Mouse (Mus musculus) neural tube, embryonic 13.5 days (tissue): ENCODE results near the gene Myo6. TPM values are rescaled to one million over a fixed set of nuclear protein-coding genes. Genes with fewer than 3 reads are reported as not detected.

Experiments used
- ATAC-seq: fragments of 200-750 bp; cut with Nextera tagmentation; 2 replicates; pipeline ENCODE4 v1.8.0; 2017; ENCODE audit warnings: low read depth, mild to moderate bottlenecking, moderate TSS enrichment, moderate library complexity
- H3K27ac ChIP-seq: fragments of 300-500 bp; sonication (generic); replicated peaks from 2 replicates; pipeline ENCODE4 v1.5.1; 2015; ENCODE audit warnings: moderate library complexity, mild to moderate bottlenecking, inconsistent platforms
- H3K27me3 ChIP-seq: fragments of 300-500 bp; sonication (generic); 2 replicates; pipeline ENCODE4 v1.6.1; 2015; ENCODE audit warnings: mild to moderate bottlenecking, inconsistent platforms
- H3K36me3 ChIP-seq: fragments of 300-500 bp; sonication (generic); 2 replicates; pipeline ENCODE4 v1.6.1; 2015; ENCODE audit warnings: mild to moderate bottlenecking, inconsistent platforms
- H3K4me1 ChIP-seq: fragments of 300-500 bp; sonication (generic); replicated peaks from 2 replicates; pipeline ENCODE4 v1.6.1; 2015; ENCODE audit warnings: inconsistent platforms
- H3K4me2 ChIP-seq: fragments of 300-500 bp; sonication (generic); 2 replicates; pipeline ENCODE4 v1.6.1; 2015; ENCODE audit warnings: inconsistent platforms, mild to moderate bottlenecking, moderate library complexity
- H3K4me3 ChIP-seq: fragments of 300-500 bp; sonication (generic); 2 replicates; pipeline ENCODE4 v1.5.1; 2015; ENCODE audit warnings: mild to moderate bottlenecking, inconsistent platforms
- H3K9ac ChIP-seq: fragments of 300-500 bp; sonication (generic); 2 replicates; pipeline ENCODE4 v1.6.1; 2015; ENCODE audit warnings: moderate library complexity, mild to moderate bottlenecking, inconsistent platforms
- H3K9me3 ChIP-seq: fragments of 300-500 bp; sonication (generic); 2 replicates; pipeline ENCODE4 v1.6.1; 2016; ENCODE audit warnings: inconsistent platforms
- WGBS: fragments of 180-500 bp; shearing (Covaris S2); methylation state at CpG from one replicate; pipeline ENCODE4 v1.1.7; 2015; 5-methylcytosine and 5-hydroxymethylcytosine counted together
- polyA plus RNA-seq: library from polyadenylated mRNA; unstranded; fragments of >200 nt; fragmentation: Nextera tagmentation; extraction: Ambion mirVana; gene quantifications from 2 replicates; pipeline ENCODE4 v1.2.1, GENCODE M21; 2015

The Myo6 gene
- polyA plus RNA-seq, 1 experiment from 2014 or later, result 16.2 TPM

GRCm38 (mm10) chr9:80213428-80213827 lies 48.6 kb downstream of the Myo6 start:
- H3K9ac ChIP-seq, result no peak overlapping the region
- H3K9me3 ChIP-seq, result no peaks in the 10 kb centered on the region
- 85% methylated on average over 2 of the region's 2 CpGs for WGBS
- H3K27ac ChIP-seq, result no peak overlapping the region
- no peak overlapping the region for H3K4me2 ChIP-seq
- no peaks in the 10 kb centered on the region for H3K36me3 ChIP-seq
- peaks cover 21% of the 10 kb centered on the region for H3K4me1 ChIP-seq
- no peaks in the 10 kb centered on the region for H3K27me3 ChIP-seq
- ATAC-seq, result no peak
- no peak overlapping the region for H3K4me3 ChIP-seq

- no peak overlapping the region for H3K27ac ChIP-seq
- no peak overlapping the region for H3K4me3 ChIP-seq
- no peaks in the 10 kb centered on the region for H3K9me3 ChIP-seq
- no peaks in the 10 kb centered on the region for H3K27me3 ChIP-seq
- H3K9ac ChIP-seq, result no peak overlapping the region
- ATAC-seq, result no peak
- WGBS, result 86% methylated on average over 5 of the region's 5 CpGs
- no peaks in the 10 kb centered on the region for H3K36me3 ChIP-seq
- H3K4me1 ChIP-seq, result peaks cover 17% of the 10 kb centered on the region
- H3K4me2 ChIP-seq, result no peak overlapping the region
These were observed 50.7 kb downstream of the Myo6 start for GRCm38 (mm10) chr9:80215502-80215901.

GRCm38 (mm10) chr9:80216786-80217501 lies 52.1 kb downstream of the Myo6 start:
- no peaks in the 10 kb centered on the region for H3K9me3 ChIP-seq
- H3K9ac ChIP-seq, result no peak overlapping the region
- H3K36me3 ChIP-seq, result no peaks in the 10 kb centered on the region
- 58% methylated on average over 16 of the region's 16 CpGs for WGBS
- H3K4me1 ChIP-seq, result peaks cover 17% of the 10 kb centered on the region
- H3K4me2 ChIP-seq, result no peak overlapping the region
- H3K27me3 ChIP-seq, result no peaks in the 10 kb centered on the region
- H3K4me3 ChIP-seq, result no peak overlapping the region
- peak; percentile 42; the same call in 1 of the 2 replicates for ATAC-seq
- H3K27ac ChIP-seq, result 0 out of 2 replicates have a peak overlapping the region, but pooled peaks have one; percentile 7

- Histone ChIP-seq H3K27me3 (no peaks in the 10 kb centered on the region), H3K9me3 (no peaks in the 10 kb centered on the region), H3K4me1 (peaks cover 17% of the 10 kb centered on the region), H3K27ac (peak overlapping the region; percentile 24; the same call in 1 of the 2 replicates), H3K4me2 (no peak overlapping the region), H3K4me3 (no peak overlapping the region), H3K36me3 (no peaks in the 10 kb centered on the region), H3K9ac (no peak overlapping the region)
- ATAC-seq, result no peak
- 52% methylated on average over 6 of the region's 6 CpGs for WGBS
These were observed 53.9 kb downstream of the Myo6 start for GRCm38 (mm10) chr9:80218718-80219117.

- no peak overlapping the region for H3K4me3 ChIP-seq
- H3K4me2 ChIP-seq, result no peak overlapping the region
- 0 out of 2 replicates have a peak, but pooled peaks have one; percentile 36 for ATAC-seq
- H3K4me1 ChIP-seq, result 0 out of 2 replicates have a peak, but pooled peaks cover 7% of the 10 kb centered on the region
- no peaks in the 10 kb centered on the region for H3K9me3 ChIP-seq
- no peaks in the 10 kb centered on the region for H3K27me3 ChIP-seq
- H3K9ac ChIP-seq, result no peak overlapping the region
- H3K36me3 ChIP-seq, result no peaks in the 10 kb centered on the region
- WGBS, result 80% methylated on average over 11 of the region's 11 CpGs
- no peak overlapping the region for H3K27ac ChIP-seq
These were observed 59.3 kb downstream of the Myo6 start for GRCm38 (mm10) chr9:80223989-80224635.

GRCm38 (mm10) chr9:80226579-80227325 lies 61.9 kb downstream of the Myo6 start:
- H3K36me3 ChIP-seq, result no peaks in the 10 kb centered on the region
- no peak overlapping the region for H3K9ac ChIP-seq
- no peak overlapping the region for H3K4me2 ChIP-seq
- 0 out of 2 replicates have a peak, but pooled peaks cover 7% of the 10 kb centered on the region for H3K4me1 ChIP-seq
- ATAC-seq, result no peak
- H3K9me3 ChIP-seq, result no peaks in the 10 kb centered on the region
- no peaks in the 10 kb centered on the region for H3K27me3 ChIP-seq
- H3K4me3 ChIP-seq, result no peak overlapping the region
- WGBS, result 47% methylated on average over 5 of the region's 5 CpGs
- no peak overlapping the region for H3K27ac ChIP-seq

- 26% methylated on average over 4 of the region's 4 CpGs for WGBS
- peak; percentile 40; the same call in 1 of the 2 replicates for ATAC-seq
- Histone ChIP-seq H3K4me2 (no peak overlapping the region), H3K4me3 (no peak overlapping the region), H3K9ac (no peak overlapping the region), H3K36me3 (no peaks in the 10 kb centered on the region), H3K27me3 (no peaks in the 10 kb centered on the region), H3K4me1 (no peaks in the 10 kb centered on the region), H3K9me3 (no peaks in the 10 kb centered on the region), H3K27ac (no peak overlapping the region)
These were observed 69.1 kb downstream of the Myo6 start for GRCm38 (mm10) chr9:80233831-80234455.

GRCm38 (mm10) chr9:80237184-80237799 lies 72.5 kb downstream of the Myo6 start:
- H3K4me3 ChIP-seq, result no peak overlapping the region
- ATAC-seq, result no peak
- H3K4me2 ChIP-seq, result no peak overlapping the region
- H3K27ac ChIP-seq, result no peak overlapping the region
- peaks cover 10% of the 10 kb centered on the region; the same call in 1 of the 2 replicates for H3K9me3 ChIP-seq
- H3K27me3 ChIP-seq, result no peaks in the 10 kb centered on the region
- 86% methylated on average over 1 of the region's 1 CpGs for WGBS
- no peaks in the 10 kb centered on the region for H3K4me1 ChIP-seq
- peaks cover 6% of the 10 kb centered on the region; the same call in 1 of the 2 replicates for H3K36me3 ChIP-seq
- no peak overlapping the region for H3K9ac ChIP-seq

GRCm38 (mm10) chr9:80241719-80242118 lies 76.9 kb downstream of the Myo6 start:
- H3K9me3 ChIP-seq, result peaks cover 10% of the 10 kb centered on the region; the same call in 1 of the 2 replicates

GRCm38 (mm10) chr9:80252146-80252545 lies 87.3 kb downstream of the Myo6 start:
- WGBS, result 87% methylated on average over 10 of the region's 10 CpGs

More at GRCm38 (mm10) chr9:80241719-80242118, 76.9 kb downstream of the Myo6 start:
- H3K4me2 ChIP-seq, result no peak overlapping the region
- no peak for ATAC-seq
- H3K27ac ChIP-seq, result no peak overlapping the region
- no peaks in the 10 kb centered on the region for H3K27me3 ChIP-seq
- H3K36me3 ChIP-seq, result peaks cover 7% of the 10 kb centered on the region; the same call in 1 of the 2 replicates
- H3K4me3 ChIP-seq, result no peak overlapping the region
- WGBS, result 79% methylated on average over 6 of the region's 6 CpGs
- no peak overlapping the region for H3K9ac ChIP-seq
- H3K4me1 ChIP-seq, result no peaks in the 10 kb centered on the region

GRCm38 (mm10) chr9:80253241-80253640 lies 88.4 kb downstream of the Myo6 start:
- Histone ChIP-seq H3K4me2 (no peak overlapping the region), H3K36me3 (no peaks in the 10 kb centered on the region), H3K4me1 (no peaks in the 10 kb centered on the region), H3K27ac (no peak overlapping the region), H3K27me3 (no peaks in the 10 kb centered on the region), H3K9ac (no peak overlapping the region), H3K9me3 (no peaks in the 10 kb centered on the region), H3K4me3 (no peak overlapping the region)
- no peak for ATAC-seq
- WGBS, result 91% methylated on average over 9 of the region's 9 CpGs

More at GRCm38 (mm10) chr9:80252146-80252545, 87.3 kb downstream of the Myo6 start:
- H3K36me3 ChIP-seq, result no peaks in the 10 kb centered on the region
- no peaks in the 10 kb centered on the region for H3K4me1 ChIP-seq
- no peaks in the 10 kb centered on the region for H3K9me3 ChIP-seq
- no peaks in the 10 kb centered on the region for H3K27me3 ChIP-seq
- H3K9ac ChIP-seq, result no peak overlapping the region
- H3K4me3 ChIP-seq, result no peak overlapping the region
- ATAC-seq, result no peak
- no peak overlapping the region for H3K4me2 ChIP-seq
- H3K27ac ChIP-seq, result no peak overlapping the region
